Mouse (Mus musculus): ENCODE data around the gene Gimap9.

The Gimap9 gene

GRCm38 (mm10) chr6:48689320-48689719 is 13.4 kb downstream of the Gimap9 start:
- no peak for DNase-seq (ENCODE audit: low spot score)

- DNase-seq (ENCODE audit: low spot score), result no peak
These were observed 17.0 kb downstream of the Gimap9 start for GRCm38 (mm10) chr6:48692962-48693361.

DNA sequence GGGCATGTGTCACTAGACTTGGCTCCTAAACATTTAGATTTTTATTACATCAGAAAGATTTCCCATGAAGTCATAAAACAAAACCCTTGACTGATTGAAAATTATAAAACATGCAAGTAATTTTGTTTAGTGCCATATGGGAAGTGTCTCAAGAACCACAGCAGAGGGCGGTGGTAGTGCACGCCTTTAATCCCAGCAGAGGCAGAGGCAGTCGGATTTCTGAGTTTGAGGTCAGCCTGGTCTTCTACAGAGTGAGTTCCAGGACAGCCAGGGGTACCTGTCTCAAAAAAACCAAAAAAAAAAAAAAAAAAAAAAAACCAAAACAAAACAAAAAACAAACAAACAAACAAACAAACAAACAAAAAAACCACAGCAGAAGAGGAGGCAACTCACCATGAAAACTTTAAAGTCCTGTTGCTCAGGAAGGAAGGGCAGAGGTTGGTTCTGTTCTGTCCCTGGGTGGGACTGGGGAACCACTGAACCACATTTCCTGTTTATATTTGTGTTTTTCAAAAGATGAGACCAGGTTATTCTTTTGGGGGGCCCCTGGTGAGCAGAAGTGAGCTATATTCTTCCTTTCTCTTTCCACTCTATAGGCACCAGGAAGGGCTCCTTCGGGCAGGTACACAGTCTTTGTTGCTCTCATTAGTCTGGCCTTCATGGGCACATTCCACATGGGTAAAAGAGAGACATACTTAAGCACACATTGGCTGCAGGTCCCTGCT is 21.1 kb downstream of the Gimap9 start:
- no peak for DNase-seq (ENCODE audit: low spot score)

DNA sequence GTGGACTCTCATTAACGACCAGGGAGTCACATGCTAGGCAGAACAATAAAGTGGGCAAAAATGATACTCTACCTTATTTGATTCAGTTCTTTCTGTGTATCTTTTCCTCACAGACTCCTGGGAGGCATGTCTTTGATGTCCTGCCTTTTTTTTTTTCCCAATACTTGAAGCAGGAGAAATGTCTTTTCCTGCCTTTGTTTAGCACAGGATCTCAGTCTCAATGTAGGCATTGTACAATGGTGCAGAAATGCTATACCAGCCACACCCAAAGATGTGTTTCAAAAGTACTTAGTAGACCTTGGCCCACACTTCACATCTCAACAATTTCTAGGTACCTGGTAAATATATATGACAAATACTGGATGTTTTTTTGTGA is 21.6 kb downstream of the Gimap9 start:
- no peak for DNase-seq (ENCODE audit: low spot score)

- no peak for DNase-seq (ENCODE audit: low spot score)
These were observed 22.3 kb downstream of the Gimap9 start for GRCm38 (mm10) chr6:48698066-48698856.

- DNase-seq (ENCODE audit: low spot score), result no peak
These were observed 23.0 kb downstream of the Gimap9 start for GRCm38 (mm10) chr6:48698888-48699287.

DNA sequence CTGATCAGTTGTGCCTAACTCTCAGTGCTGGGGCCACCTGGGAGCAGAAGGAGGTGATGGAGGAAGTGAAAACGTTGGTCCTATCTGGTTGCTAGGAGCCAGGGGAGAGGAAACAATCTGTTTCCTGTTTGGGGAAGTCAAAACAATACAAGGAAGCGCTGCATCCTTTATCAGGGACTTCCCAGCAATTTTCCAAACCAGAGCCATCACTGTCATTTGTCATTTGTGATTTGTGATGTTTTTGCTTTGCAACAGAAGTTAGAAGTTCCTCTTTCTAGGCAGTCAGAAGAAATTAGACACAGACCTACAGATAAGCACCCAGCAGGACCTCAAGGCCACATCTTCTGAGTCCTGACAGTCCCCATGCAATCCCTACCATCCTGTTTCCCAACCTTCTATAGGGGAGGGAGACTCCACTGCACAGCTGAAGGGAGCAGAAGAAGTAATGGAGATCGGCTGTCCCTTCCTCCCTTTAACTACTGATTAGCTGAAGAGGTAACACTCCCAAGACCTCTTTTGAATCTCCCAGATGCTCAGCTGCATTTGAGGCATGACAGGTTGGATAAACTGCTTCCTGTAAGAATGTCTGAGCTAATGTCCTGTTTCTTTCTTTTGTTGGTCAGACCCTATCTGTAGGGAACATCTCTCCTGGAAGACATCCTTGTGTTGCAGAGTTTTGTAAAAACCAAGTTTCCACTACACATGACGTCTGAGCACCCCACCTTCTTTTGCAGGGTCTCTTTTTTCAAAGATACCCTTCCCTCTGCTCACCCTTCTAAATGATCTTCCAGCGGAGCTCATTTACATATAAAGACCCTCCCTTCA is 24.5 kb downstream of the Gimap9 start:
- DNase-seq (ENCODE audit: low spot score), result no peak

DNA sequence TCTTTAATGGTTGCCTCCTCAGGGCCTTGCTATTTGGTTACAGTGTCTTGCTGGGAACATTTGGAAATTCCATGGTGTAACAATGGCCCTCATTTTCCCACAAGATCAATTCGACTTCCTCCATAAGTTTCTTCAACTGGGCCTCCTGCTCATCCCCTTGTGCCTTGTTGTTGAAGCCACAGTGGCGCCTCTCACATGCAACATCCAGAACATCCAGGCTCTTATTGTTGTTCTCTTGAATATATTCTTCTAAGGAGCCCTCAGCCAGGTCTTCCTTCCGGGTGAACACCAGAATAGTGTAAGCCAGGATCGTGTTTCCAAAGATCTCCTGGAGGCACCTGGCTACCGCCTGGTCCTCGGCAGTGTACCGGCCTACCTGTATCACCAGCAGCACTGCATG is 26.2 kb downstream of the Gimap9 start:
- no peak for DNase-seq (ENCODE audit: low spot score)

DNA sequence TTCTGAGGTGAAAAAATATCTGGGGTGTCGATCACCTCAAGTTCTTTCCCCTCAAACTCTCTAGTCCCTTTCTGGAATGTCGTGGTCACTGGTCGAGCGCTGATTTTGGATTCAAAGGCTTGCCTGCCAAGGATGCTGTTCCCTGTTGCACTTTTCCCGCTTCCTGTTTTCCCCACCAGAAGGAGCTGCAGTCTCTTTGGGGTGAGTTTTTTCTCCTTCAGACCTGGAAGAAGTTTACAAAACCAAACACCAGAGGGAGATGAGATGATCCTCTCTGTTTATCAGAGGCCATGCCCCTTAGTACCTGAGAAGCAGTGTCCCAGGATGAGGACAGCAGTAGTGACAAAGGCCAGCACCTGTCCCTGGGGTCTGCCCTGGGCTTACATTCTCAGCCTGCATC is 26.7 kb downstream of the Gimap9 start:
- DNase-seq (ENCODE audit: low spot score), result no peak

- no peak for DNase-seq (ENCODE audit: low spot score)
These were observed 28.2 kb downstream of the Gimap9 start for GRCm38 (mm10) chr6:48704146-48704545.

DNA sequence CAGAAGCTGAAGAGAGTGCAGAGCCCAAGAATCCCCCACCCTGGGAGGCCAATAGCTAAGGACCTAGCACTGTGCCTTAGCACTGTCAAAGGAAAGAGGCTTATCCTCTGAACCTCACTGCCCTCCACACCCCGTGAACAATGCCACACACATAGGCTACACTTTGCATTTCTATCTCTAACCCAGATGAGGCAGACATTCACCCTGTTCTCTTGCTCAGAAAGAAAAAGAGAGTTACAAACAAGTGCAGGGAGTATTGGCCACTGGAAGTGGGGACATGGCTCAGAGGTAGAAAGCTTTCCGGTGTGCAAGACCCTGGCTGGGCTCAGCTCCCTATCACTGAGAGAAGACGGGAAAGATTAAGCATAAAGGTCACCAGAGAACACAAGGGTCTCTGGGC is 30.2 kb downstream of the Gimap9 start:
- no peak for DNase-seq (ENCODE audit: low spot score)

DNA sequence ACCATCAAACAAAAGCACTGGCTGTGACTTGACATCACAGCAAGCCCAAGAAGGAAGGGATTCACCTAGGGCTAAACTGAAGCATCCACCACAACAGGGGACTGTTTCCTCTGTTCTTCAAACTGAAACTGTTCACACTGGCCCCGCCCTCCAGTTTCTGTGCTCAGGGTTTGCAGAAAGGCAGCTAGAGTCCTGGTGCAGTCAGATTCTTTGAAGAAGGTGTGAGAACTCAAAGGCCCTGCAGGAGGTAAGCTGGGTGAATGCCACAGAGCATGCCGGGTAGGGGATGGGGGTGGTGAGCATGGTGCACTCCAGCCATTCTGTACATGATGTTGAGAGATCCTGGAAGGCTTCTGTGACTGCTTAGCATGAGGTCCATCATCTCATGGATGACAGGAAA is 42.5 kb downstream of the Gimap9 start, which contains the start of the genes Gm28053 and Gimap7:
TSS of gene Gm28053 (plus strand) at position 153 of the 400 bp plus-strand sequence.
TSS of gene Gimap7 (plus strand) at position 167 of the 400 bp plus-strand sequence.
- no peak for DNase-seq (ENCODE audit: low spot score)

GRCm38 (mm10) chr6:48720326-48720725 is 44.4 kb downstream of the Gimap9 start:
- DNase-seq (ENCODE audit: low spot score), result no peak

DNA sequence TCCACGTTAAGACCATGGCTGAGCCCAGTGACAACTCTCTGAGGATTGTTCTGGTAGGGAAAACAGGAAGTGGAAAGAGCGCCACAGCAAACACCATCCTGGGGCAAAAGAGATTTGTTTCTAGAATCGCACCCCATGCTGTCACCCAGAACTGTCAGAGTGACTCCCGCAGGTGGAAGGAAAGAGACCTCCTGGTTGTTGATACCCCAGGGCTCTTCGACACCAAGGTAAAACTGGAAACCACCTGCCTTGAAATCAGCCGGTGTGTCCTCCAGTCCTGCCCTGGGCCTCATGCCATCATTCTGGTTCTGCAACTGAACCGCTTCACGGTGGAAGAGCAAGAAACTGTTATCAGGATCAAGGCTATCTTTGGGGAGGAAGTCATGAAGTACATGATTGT is 47.5 kb downstream of the Gimap9 start:
- no peak for DNase-seq (ENCODE audit: low spot score)

- no peak for DNase-seq (ENCODE audit: low spot score)
These were observed 49.5 kb downstream of the Gimap9 start for GRCm38 (mm10) chr6:48725476-48725875.

DNA sequence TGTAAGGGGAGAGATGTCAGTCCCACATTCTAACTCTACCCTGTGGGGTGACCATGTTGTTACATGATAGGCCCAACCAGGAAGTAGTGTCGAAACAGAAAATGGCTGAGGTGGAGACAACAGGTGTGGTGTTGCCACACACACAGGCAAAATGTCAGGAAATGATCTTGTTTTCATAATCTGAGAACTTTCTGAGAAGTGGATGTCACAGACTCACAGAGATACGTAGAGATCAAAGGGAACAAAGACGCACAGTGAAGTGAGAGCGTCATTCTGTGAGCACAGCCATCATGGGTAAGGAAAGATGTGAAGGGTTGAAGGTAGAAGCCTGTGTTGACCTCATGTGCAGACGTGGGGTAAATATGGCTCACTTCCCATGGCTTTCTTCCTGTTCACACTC is 51.8 kb downstream of the Gimap9 start:
- no peak for DNase-seq (ENCODE audit: low spot score)
